Mouse (Mus musculus) urinary bladder, postnatal 36 days (tissue): ENCODE data around the gene Tspan15.

ENCODE experiments used
- DNase-seq, 2 experiments: peaks; one replicate each; pipeline ENCODE4 v3.0.0; 2022; ENCODE audit warnings: low spot score in 2 of 2, mixed read lengths in 1 of 2

Tspan15 gene

DNA sequence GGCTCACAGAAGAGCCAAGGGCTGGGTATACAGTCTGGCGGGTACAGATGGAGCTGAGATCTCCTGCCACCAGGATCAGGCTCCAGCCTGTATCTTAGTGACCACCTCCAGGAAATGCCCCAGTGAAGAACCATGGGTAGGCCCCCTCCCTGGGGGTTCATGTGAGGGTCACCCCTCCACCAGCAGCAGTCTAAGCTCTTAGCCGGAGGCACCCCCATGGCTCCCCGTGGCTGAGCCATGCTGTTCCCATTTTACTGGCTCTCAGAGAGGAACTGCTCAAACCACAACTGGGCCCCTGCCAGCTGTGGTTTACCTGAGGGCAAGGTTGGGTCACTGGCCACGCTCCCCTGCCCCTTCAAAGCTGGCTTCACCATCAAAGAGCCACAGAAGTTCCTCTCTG, 41.1 kb downstream of the Tspan15 start:
- DNase-seq, result no peak

DNA sequence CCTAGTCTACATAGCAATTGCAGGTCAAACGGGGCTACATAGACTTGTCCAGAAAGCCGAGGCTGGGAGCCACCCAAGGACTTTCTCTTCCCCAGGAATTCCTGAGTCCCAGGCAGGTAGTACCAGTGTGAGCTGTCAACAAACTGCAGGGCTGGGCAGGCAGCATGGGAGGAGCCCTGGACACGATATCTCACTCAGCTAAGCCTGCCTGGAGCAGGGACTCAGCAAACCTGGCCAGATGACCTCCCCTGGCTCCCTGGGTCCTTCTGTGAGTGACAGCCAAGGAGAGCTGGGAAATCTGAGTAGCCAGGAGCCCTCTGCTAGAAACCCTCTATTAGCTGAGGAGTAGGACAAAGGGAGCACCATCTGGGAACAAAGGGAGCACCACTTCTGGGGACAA, 41.7 kb downstream of the Tspan15 start:
- DNase-seq, result no peak

GRCm38 (mm10) chr10:62186882-62187281, 44.2 kb downstream of the Tspan15 start:
- peak; percentile 71 to 81 for DNase-seq

GRCm38 (mm10) chr10:62183053-62183452, 48.0 kb downstream of the Tspan15 start:
- DNase-seq, result peak; percentile 91 to 93

DNA sequence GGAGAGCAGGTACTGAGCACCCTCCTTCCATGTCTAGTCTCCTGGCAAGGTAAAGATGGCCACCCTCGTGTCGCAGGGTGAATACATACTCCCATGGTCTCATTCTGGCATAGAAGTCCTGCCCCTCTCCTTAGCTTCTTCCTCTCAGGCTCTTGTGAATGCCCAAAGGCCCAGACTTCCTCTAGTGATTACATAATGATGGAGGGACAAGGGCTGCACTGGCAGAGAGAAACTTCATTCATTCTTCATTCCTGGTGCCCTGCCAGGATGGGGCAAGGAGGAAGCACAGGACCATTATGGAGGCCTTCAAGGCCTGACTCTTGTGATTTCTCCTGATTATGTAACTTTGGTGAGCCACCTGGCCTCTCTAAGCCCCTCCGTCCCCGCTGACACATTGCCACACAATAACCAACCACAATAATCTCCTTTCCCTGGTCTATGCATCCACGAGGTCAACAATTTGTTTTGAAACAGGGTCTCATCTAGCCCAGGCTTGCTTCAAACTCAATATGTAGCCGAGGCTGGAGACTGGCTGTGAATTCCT, 48.5 kb downstream of the Tspan15 start:
- DNase-seq, result no peak

DNA sequence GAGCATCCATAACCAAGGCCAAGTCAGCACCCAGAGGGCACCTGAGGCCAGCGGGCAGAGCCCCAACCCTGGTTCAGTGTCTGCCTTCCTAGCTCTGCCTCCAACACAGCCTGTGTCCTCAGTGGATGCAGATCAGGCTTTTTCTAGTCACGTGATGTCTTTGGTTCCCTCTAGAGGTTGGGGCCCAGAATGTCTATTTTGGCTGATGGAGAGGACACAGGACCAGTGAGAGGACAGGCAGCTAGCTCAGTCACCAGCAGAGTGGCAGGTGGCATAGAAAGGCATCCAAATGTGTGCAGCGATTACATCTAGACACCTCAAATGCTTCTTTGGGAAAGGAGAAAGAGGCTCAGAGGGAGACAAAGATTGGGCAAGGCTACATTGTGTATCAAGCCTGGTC, 49.4 kb downstream of the Tspan15 start:
- no peak for DNase-seq

GRCm38 (mm10) chr10:62179944-62180343, 51.1 kb downstream of the Tspan15 start:
- no peak for DNase-seq

GRCm38 (mm10) chr10:62174533-62175313, 56.3 kb downstream of the Tspan15 start:
- no peak for DNase-seq

DNA sequence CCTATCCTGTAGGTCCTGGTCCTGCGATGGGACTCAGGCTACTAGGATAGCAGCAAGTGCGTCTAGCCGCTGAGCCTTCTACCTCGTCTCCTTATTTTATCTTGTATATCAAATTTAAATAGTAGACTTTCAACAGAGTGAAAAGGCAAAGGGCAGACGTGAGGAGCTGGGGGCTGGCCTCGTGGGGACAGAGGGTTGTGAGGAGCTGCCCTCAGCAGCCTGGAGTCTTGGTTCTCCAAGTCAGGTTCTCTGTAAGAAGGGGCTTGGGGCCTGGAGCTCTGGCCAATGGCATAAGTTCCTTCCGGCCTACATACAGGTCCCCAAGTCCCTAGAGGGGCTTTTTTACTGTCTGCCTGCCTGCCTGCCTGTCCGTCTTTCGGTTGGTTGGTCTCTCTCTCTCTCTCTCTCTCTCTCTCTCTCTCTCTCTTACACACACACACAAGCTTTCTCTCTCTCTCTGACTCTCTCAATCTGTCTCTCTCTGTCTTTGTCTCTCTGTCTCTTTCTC, 57.1 kb downstream of the Tspan15 start:
- no peak for DNase-seq

DNA sequence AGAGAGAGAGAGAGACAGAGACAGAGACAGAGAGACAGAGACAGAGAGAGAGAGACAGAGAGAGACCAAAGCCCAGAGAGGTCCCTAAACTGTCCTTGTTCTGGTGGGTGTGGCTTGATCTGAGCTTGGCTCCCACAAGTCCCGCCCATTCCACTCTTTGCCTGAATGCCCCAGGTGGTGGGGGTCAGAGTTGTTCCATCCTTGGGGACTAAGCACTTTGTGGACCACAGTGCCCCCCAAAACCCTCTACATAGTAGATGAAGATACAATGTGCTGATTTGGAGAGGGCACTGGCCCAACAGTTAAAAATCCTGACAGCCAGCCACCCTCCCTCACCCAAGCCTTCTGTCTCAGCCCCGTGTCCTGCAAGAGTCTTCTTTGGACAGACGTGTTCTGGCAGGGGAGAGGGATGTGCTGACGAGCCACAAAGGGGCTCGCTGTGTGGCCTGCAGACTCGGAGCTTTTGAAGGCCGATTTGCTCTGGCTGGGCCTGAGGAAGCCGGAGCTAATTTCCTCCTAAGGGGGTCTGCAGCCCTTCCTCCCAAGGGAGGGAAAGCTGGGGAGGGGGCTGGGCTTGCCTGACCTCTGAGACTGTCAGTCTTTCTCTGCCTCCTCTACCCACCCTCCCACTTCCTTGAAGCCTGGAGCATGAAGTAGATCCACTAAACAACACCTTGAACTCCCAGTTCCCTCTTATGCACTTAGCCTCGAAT, 58.1 kb downstream of the Tspan15 start:
- no peak for DNase-seq

DNA sequence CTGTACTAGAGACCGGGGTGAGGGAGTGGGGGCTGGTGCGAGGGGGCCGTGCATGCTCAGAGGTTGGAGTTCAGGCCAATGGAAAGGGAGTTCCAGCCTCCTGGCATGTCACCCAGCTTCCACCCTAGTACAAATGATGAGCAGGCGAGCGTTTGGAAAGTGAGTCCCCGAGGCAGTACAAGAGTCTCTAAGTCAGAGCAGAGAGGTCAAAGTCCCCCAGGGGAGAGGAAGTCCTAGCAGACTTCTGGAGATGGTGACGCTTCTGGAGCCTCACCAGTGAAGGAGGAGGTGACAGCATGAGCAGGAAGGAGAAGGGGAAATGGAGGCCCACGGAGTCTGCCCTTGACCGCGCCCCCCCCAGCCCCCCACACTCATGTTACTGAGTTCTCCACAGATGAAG, 68.6 kb downstream of the Tspan15 start:
- no peak for DNase-seq

DNA sequence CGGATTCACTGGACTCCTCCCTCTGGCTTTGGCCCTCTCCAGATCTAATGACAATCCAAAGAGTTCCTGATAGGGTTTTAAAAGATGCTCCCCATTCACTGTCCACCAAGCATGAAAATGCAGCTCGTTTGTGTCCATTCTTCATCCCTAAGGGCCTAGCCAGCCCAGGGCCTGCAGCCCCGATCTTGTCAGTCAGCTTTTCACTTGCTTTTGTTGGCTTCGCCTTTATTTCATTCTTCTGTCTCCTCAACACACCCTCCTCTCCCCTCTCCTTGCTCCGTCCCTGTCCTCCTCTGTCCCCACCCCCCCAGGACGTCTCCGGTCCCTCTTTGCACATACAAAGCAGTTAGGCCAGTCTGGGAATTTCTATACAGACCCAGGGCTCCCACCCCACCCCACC, 81.1 kb downstream of the Tspan15 start:
- DNase-seq, result no peak

- no peak for DNase-seq
Measured at GRCm38 (mm10) chr10:62147466-62148248, 83.4 kb downstream of the Tspan15 start.

DNA sequence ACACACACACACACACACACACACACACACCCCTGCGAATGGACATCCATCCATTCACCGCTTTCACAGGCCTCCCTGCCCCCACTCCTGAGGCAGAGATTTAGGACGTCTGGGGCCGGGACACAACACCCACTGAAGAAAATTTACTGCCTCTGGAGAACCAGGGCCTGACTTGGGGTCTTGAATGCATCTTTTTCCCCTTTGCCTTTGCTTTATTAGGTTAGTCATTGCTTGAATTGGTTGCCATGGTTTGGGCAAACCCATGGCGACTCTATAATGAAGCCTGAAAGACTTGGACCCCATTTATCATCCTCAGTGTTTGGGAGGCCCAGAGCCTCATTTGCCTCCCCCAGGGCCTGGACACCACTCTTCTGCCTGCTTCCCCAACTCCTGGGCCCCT, 85.1 kb downstream of the Tspan15 start:
- no peak for DNase-seq

DNA sequence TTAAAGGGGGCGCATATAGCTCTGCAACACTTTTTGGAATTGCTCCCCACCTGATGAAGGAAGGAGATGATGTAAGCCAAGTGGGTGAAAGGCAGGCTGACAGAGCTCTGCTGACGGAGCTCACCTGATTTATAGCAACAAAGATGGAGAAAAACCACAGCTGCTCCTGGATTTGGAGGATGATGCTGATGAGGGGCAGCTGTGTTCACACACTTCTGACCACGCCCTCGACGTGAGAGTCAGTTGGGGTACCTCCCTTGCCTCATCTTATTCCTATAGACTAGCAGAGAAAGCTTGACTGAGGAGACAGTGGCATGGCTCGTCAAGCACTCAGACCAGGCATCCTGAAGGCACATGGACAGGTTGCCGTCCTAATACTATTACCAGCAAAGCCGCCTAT, 87.2 kb downstream of the Tspan15 start, which contains the start of gene Fam241b:
Gene Fam241b (minus strand): TSS at position 101 of the 400 bp plus-strand sequence.
- DNase-seq, result no peak

DNA sequence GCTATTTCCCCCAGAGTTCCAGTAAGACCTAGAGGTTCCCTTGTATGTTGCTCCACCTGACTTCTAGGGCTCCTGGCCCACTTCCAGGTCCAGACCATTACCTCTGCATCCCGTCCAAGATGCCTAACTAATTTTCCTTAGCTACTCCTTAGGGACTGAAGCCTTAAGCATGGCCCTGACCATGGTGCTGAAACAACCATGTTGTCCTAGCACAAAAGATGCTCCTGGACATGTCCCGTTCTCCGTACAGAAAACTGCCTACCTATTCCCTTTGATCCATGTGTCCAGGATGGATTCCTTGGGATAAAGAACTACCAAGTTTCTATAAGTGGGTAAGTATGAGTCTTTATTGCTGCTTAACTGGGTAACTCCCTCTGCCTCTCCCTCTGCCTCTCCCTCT, 93.0 kb downstream of the Tspan15 start:
- no peak for DNase-seq

DNA sequence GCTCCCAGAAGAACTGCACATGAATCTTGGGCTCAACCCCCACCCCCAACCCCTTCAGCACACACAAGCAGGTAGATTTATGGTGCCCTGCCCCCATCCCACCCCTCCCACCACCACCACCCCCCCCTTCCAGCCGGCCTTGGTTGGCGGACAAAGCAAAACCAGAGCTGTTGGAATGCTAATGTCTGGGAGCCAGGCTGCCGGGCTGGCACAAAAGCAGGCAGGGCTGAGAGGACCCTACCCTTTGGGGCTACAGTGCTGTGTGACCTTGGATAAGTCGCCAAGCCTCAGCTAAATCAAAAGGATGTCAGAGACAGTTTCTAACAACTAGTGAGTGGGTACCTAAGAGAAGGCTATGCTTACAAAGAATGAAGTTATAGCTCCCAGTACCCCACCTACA, 93.9 kb downstream of the Tspan15 start:
- DNase-seq, result no peak

GRCm38 (mm10) chr10:62135696-62136470, 95.2 kb downstream of the Tspan15 start:
- DNase-seq, result no peak
